Mouse (Mus musculus) liver, postnatal 0 days (tissue): ENCODE measurements around the gene Gm49396.

Experiments used
- CTCF ChIP-seq: sonication (generic); IDR thresholded peaks from 2 replicates; pipeline ENCODE4 v1.5.1; 2016; ENCODE audit warnings: antibody characterized with exemption, low read depth
- EP300 ChIP-seq: IDR thresholded peaks from 2 replicates; pipeline ENCODE4 v1.6.1; 2016; ENCODE audit warnings: antibody characterized with exemption, low read depth, mild to moderate bottlenecking

- no peak for TF ChIP-seq CTCF
- TF ChIP-seq EP300 = no peak
Observed at GRCm38 (mm10) chr7:30581547-30581946, 18.4 kb downstream of the Gm49396 start.
